Mouse (Mus musculus): Measurements from ENCODE around the gene Kif6. TPM values are rescaled to one million over a fixed set of nuclear protein-coding genes. Genes with fewer than 3 reads are reported as not detected.

Kif6 gene
- total RNA-seq, 2 experiments from 2014 or later = not detected

DNA sequence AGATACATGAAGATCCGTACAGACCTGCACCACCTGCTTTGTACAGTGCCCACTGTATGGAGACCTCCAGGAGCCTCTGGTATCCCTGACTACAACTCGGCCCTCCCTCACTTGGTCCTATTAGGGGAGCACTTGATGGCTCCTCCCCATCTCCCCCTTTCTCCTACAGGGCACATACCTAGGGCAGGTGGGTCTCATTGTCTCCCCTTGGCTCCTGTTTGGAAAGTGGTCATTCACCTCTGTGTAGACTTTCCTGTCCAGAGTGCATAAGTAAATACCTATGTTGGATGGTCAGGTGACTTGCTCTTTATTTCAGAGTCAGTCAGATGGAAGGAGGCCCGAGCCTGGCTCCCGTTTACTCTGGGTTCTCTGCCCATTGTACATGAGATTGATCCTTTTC is 308.5 kb downstream of the Kif6 start:
- DNase-seq = no peak

DNA sequence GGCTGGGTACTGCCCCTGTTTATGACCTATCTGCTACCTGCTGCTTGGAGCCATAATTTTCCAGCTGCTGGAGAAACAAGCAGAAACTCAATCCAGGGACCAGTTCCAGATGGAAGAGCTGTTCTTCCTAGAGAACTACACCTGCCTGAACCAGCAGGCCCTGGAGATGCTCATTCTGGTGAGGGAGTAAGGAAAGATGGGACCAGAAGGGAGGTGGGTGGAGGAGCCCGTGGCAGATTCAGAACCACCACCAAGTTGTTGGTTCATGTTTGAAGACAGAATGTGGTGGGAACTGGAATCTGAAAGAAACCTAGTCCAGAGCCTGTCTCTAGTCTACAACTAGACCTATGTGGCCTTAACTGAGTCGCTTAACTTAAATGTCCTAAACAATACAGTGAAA is 312.7 kb downstream of the Kif6 start:
- no peak for DNase-seq

DNA sequence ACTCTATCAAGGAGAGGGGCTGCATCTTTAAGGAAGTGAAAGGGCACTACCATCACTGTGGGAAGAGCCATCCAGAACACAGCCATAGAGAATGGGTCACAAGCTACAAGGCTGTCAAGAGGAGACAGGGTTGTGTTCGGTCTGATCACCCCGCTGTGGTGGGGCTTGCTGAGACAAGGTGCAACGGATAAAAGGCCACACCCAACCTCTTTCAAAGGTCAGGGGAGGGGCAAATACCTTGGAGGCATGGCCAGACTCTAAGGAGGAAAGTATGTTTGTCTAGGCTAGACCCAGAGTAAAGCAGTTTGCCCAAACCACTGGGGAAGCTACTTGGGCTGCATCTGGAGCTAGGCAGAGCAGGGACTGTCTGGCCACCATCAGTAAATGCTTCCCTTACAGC is 318.9 kb downstream of the Kif6 start:
- DNase-seq = no peak

DNA sequence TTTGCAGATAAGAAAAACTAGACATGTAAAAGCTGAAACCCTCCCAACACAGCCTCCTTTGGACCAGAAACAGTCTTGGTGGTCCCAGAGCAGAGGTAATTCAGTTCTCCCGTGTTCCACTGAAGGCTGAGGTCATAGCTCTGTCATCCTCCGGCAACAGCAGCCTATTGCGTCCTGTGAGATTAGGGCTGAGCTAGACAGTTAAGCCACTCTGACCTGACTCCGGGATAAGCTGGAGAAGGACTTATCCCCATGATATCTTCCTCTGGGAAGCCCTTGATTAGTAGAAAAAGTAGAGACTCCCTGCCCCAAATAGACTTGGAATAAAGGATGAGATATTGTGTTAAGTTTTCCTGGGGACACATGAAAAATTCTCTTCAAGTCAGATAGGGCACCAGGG is 319.6 kb downstream of the Kif6 start:
- DNase-seq = no peak

DNA sequence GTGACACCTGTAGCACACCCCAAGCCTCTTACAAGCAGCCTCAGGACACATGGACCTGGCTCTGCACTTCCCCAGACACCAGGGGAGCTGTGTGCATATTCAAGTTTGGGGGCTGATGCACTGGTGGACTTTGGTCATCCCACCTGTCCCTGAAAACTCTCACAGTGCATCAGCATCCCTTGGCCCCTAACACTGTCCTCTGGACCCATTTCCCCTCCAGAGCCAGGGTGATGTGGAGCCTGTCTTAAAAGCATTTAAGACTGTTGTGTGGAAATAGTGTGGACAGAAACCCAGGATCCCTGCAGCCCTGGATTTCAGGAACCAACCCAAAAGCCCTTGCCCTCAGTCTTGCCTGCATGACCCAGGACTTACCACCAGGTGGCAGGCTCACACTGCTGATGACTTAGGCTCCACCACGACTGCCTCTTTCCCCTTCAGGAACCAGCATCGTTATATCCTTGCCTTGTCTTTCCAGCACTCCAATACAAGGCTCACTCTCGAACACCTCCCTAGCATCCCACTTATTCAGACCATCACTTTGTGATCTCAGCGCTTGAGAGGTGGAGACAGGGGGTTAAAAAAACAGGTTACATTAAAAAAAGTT is 320.8 kb downstream of the Kif6 start:
- DNase-seq = peak; percentile 79

DNA sequence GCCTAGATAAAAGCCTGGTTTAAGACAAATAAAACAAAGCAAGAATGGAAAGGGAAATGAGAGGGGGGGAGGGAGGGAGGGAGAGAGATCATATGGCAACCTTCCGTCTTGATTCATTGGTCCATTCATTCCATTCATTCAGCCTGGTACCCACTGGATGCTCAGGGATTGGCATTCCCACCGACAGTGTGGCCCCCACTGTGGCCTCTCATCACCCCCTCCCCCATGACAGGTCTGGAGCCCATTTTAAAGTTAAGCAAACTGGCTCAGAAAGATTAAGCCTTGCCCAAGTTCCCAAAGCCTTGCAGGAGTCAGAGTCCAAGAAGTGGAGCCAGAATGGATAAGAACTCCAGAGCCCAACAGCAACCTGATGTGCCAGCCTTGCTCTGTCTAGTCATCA is 321.3 kb downstream of the Kif6 start:
- no peak for DNase-seq

DNA sequence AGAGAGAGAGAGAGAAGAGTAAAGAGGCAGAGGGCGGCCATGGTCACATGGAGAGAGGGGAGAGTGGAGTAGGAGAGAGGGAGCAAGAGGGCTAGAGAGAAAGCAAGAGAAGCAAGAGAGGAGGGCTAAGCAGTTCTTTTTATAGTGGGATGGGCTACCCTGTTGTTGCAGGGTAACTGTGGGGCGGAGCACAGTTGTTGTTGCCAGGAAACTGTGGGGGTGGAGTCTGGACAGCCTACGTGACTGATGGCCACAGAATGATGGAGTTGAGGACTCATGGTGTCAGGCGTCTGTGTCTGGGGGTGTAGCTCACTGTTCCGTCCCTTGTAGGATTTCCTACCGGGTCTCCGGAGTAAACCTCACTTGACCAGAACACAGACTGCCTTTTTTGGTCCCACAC is 324.2 kb downstream of the Kif6 start:
- no peak for DNase-seq

DNA sequence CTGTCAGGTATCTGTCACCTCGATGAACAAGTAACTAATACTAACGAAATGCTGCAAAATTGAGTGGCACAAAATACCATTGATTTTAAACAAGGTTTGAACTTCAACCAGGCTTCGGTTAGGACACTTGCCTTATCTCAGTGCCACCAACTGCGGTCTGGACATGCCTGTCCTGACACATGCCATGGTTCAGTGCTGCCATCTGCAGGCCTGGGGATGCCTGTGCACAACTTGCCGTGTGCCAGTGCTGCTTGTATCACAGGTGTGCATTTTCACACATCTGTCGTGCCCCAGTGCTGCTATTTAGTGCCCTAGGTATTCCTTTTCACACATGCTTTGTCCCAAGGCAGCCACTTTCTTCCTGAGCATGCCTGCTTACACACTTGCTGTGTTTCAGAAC is 327.7 kb downstream of the Kif6 start:
- DNase-seq = peak; percentile 20

DNA sequence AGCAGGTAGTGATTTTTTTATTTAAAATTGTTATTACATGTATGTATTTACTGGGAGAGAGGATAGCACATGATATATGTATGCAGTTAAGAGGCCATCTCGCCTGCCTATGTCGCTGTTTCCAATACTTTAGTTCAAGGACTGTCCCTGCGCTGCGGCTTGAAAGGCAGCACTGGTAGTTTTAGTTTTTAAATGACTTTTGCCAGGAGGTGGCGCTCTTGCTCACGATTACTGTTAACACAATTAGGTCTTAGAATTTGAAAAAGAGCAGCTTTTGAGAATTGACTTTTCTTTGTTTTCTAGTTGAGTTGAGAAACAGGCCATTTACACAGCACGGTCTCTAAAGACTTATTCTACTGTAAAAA is 336.5 kb downstream of the Kif6 start:
- peak; percentile 84 for DNase-seq

DNA sequence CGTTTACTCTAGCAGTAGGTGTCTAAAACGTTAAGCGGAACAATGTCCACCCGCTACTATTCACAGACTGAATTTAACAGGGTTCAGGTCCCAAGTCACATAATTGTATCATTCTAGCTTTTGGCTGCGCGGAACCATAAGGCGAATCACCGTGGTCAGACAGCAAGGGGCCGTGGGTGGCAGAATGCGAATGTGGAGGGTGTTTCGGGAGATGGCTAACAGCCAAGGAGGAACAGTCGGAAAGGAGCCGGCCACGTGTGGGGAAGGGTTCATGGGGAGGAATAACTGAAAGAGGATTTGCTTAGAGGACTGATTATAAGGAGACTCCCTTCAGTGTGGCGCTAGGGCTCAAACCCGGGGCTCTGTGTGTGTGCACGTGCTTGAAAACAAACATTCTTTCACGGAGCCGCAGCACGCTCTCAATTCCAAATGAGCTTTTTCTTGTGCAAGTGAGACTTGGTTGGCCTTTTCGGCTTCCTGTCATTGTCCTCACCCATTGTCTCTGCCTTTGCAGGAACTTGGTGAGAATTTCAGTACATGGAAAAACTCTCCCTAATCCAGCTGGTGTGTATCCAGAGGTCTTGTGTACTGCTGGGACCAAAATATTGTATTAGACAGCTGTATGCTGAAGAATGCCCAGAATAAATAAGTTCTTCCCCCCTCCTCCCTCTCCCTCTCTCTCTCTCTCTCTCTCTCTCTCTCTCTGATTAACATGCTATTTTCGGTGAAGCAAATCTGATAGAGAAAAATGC is 337.1 kb downstream of the Kif6 start:
- peak; percentile 18 for DNase-seq

DNA sequence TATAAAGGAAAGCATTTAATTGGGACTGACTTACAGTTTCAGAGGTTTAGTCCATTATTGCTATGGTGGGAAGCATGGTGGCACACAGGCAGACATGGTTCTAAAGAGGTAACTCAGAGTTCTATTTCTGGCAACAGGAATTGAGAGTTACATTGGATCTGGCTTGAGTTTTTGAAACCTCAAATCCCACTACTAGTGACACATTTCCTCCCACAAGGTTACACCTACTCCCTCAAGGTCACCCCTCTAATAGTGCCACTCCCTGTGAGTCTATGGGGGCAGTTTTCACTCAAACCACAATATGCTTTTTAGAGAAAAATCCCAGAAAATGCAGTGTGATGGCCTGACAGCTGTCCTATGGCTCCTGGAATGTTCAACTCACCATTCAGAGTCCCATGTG is 344.1 kb downstream of the Kif6 start:
- DNase-seq = no peak

Other genes starting within 250 kb of the Kif6 start
- 10 to 100 TPM; 14.6 to 15.9 TPM for gene Mocs1, start 186.8 kb upstream of the Kif6 start, total RNA-seq (2021)
- gene Daam2, start 50.8 kb upstream of the Kif6 start, total RNA-seq (2021) = 10 to 100 TPM; 13.1 to 13.4 TPM